Mouse (Mus musculus): Measurements from ENCODE around the gene Cpn1.

GRCm38 (mm10) chr19:43966481-43966880, 19.9 kb downstream of the Cpn1 start:
- TF ChIP-seq GATA1 (IDR thresholded peaks at IDR 0.05; ENCODE audit: borderline replicate concordance, low read length): no peak
- TF ChIP-seq CTCF (IDR thresholded peaks at IDR 0.05; ENCODE audit: low read depth, low read length): no peak
- TF ChIP-seq POLR2AphosphoS5 (IDR thresholded peaks at IDR 0.05; ENCODE audit: insufficient replicate concordance, low read depth, low read length): no peak
- no peak for TF ChIP-seq TAL1 (conservative IDR thresholded peaks at IDR 0.05; ENCODE audit: low read depth, low read length)

Measured in G1E (cell line).